8 mouse cellular contexts compared by ENCODE assay signal in genomic region chr11:75537491-75538183, GRCm38 (mm10). TPM values are rescaled to one million over a fixed set of nuclear protein-coding genes. Genes with fewer than 3 reads are reported as not detected.
DNase-seq lines count a peak whose midpoint lies in the region; ATAC-seq and TF ChIP-seq lines count a peak whose summit lies in the region.

No protein-coding gene starts in this region.

- H3K4me1 ChIP-seq in forebrain, embryonic 10.5 days: peaks cover 57% of the 10 kb centered on the region
- no peaks in the 10 kb centered on the region; the same call in 1 of the 2 replicates for H3K4me1 ChIP-seq in forebrain, embryonic 11.5 days (replicated peaks; ENCODE audit: control insufficient read depth, insufficient read depth, low read length)
- peaks cover 13 to 65% of the 10 kb centered on the region in 2 experiments for H3K4me1 ChIP-seq in MEL (ENCODE audit: control insufficient read depth in 1 of 2, insufficient read depth in 2 of 2, low read length in 2 of 2)
- H3K4me1 ChIP-seq in forebrain, embryonic 16.5 days (replicated peaks; ENCODE audit: control insufficient read depth, insufficient read depth, low read length): peaks cover 42% of the 10 kb centered on the region
- H3K4me1 ChIP-seq in limb, embryonic 11.5 days (ENCODE audit: control insufficient read depth, insufficient read depth, low read length): peaks cover 7% of the 10 kb centered on the region
- peaks cover 9% of the 10 kb centered on the region for H3K4me1 ChIP-seq in stomach, embryonic 14.5 days (ENCODE audit: control insufficient read depth, insufficient read depth, low read length)

- peak overlapping the region; percentile 79 for H3K27ac ChIP-seq in forebrain, embryonic 10.5 days
- no peak overlapping the region for H3K27ac ChIP-seq in forebrain, embryonic 11.5 days (ENCODE audit: low read depth, low read length)
- H3K27ac ChIP-seq in MEL (ENCODE audit: control insufficient read depth, low read depth, low read length): no peak overlapping the region
- H3K27ac ChIP-seq in forebrain, embryonic 16.5 days (ENCODE audit: low read length): no peak overlapping the region
- H3K27ac ChIP-seq in limb, embryonic 11.5 days (replicated peaks; ENCODE audit: low read depth, low read length): no peak overlapping the region; the same call in 1 of the 2 replicates
- H3K27ac ChIP-seq in stomach, embryonic 14.5 days (ENCODE audit: low read length): peak overlapping the region; percentile 40; the same call in 1 of the 2 replicates

- 53% methylated on average over 11 of the region's 11 CpGs for WGBS in forebrain, embryonic 10.5 days
- WGBS in forebrain, embryonic 11.5 days: 49% methylated on average over 11 of the region's 11 CpGs
- WGBS in forebrain, embryonic 16.5 days: 51% methylated on average over 11 of the region's 11 CpGs
- 51% methylated on average over 11 of the region's 11 CpGs for WGBS in limb, embryonic 11.5 days
- 47% methylated on average over 11 of the region's 11 CpGs for WGBS in stomach, embryonic 14.5 days

- no peak for TF ChIP-seq RAD21 in MEL (IDR thresholded peaks at IDR 0.05; ENCODE audit: low read depth, low read length)

- peaks cover under 1% of the 10 kb centered on the region; the same call in 1 of the 2 replicates for H3K79me2 ChIP-seq in MEL (ENCODE audit: control insufficient read depth, insufficient read depth, low read length, poor library complexity)

- no peak for TF ChIP-seq POLR2A in MEL (IDR thresholded peaks at IDR 0.05; ENCODE audit: control insufficient read depth in 1 of 2, insufficient read depth in 1 of 2, low read depth in 1 of 2, low read length in 2 of 2, poor library complexity in 1 of 2)

- TF ChIP-seq EP300 in MEL (IDR thresholded peaks at IDR 0.05; ENCODE audit: low read depth in 1 of 2, low read length in 2 of 2): no peak

- no peak for ATAC-seq in forebrain, embryonic 11.5 days (replicated peaks; ENCODE audit: low FRiP score)
- ATAC-seq in forebrain, embryonic 16.5 days: no peak
- peak; percentile 60; the same call in 1 of the 2 replicates for ATAC-seq in limb, embryonic 11.5 days (ENCODE audit: insufficient number of reproducible peaks, low FRiP score, low TSS enrichment, low read depth)
- no peak for ATAC-seq in stomach, embryonic 14.5 days (ENCODE audit: insufficient number of reproducible peaks, insufficient read depth, low FRiP score, low read depth)

- H3K27me3 ChIP-seq in forebrain, embryonic 10.5 days (ENCODE audit: poor library complexity, severe bottlenecking): peaks cover 8% of the 10 kb centered on the region
- no peaks in the 10 kb centered on the region for H3K27me3 ChIP-seq in forebrain, embryonic 11.5 days (ENCODE audit: control insufficient read depth, insufficient read depth, low read length)
- no peaks in the 10 kb centered on the region for H3K27me3 ChIP-seq in MEL (ENCODE audit: control insufficient read depth in 1 of 2, insufficient read depth in 2 of 2, low read length in 2 of 2)
- H3K27me3 ChIP-seq in forebrain, embryonic 16.5 days (replicated peaks; ENCODE audit: control insufficient read depth, insufficient read depth, low read length): no peaks in the 10 kb centered on the region
- H3K27me3 ChIP-seq in limb, embryonic 11.5 days (ENCODE audit: control insufficient read depth, insufficient read depth, low read length): no peaks in the 10 kb centered on the region
- no peaks in the 10 kb centered on the region for H3K27me3 ChIP-seq in stomach, embryonic 14.5 days (ENCODE audit: control insufficient read depth, insufficient read depth, low read length)

- peak overlapping the region; percentile 10; the same call in 1 of the 2 replicates for H3K4me3 ChIP-seq in forebrain, embryonic 10.5 days
- H3K4me3 ChIP-seq in forebrain, embryonic 11.5 days (ENCODE audit: low read depth, low read length): no peak overlapping the region
- H3K4me3 ChIP-seq in MEL (ENCODE audit: control insufficient read depth in 1 of 2, insufficient read depth in 1 of 2, low read depth in 2 of 2, low read length in 2 of 2): no peak overlapping the region
- H3K4me3 ChIP-seq in forebrain, embryonic 16.5 days (replicated peaks; ENCODE audit: low read length): no peak overlapping the region
- no peak overlapping the region for H3K4me3 ChIP-seq in limb, embryonic 11.5 days (ENCODE audit: low read depth, low read length)
- H3K4me3 ChIP-seq in stomach, embryonic 14.5 days (ENCODE audit: low read depth, low read length): no peak overlapping the region

- no peak for TF ChIP-seq CTCF in MEL (IDR thresholded peaks at IDR 0.05 in 2 of 3, conservative IDR thresholded peaks at IDR 0.05 in 1 of 3; ENCODE audit: control insufficient read depth in 1 of 3, insufficient read depth in 1 of 3, low read depth in 2 of 3, low read length in 3 of 3, poor library complexity in 1 of 3, severe bottlenecking in 1 of 3)

- H3K9me3 ChIP-seq in forebrain, embryonic 10.5 days: no peaks in the 10 kb centered on the region
- no peaks in the 10 kb centered on the region for H3K9me3 ChIP-seq in forebrain, embryonic 11.5 days (ENCODE audit: control insufficient read depth, low read length)
- H3K9me3 ChIP-seq in MEL (replicated peaks; ENCODE audit: insufficient read depth, low read length): no peaks in the 10 kb centered on the region
- H3K9me3 ChIP-seq in forebrain, embryonic 16.5 days (ENCODE audit: control insufficient read depth, low read length): no peaks in the 10 kb centered on the region
- no peaks in the 10 kb centered on the region for H3K9me3 ChIP-seq in limb, embryonic 11.5 days (ENCODE audit: control insufficient read depth, low read length)
- H3K9me3 ChIP-seq in stomach, embryonic 14.5 days (ENCODE audit: control insufficient read depth, low read depth, low read length): no peaks in the 10 kb centered on the region

- no peaks in the 10 kb centered on the region for H3K36me3 ChIP-seq in forebrain, embryonic 10.5 days (replicated peaks)
- H3K36me3 ChIP-seq in forebrain, embryonic 11.5 days (ENCODE audit: control insufficient read depth, insufficient read depth, low read length): no peaks in the 10 kb centered on the region
- peaks cover 0 to 50% of the 10 kb centered on the region in 2 experiments; a peak in 2 of 4 replicates for H3K36me3 ChIP-seq in MEL (ENCODE audit: control insufficient read depth in 1 of 2, insufficient read depth in 2 of 2, low read length in 2 of 2)
- no peaks in the 10 kb centered on the region for H3K36me3 ChIP-seq in forebrain, embryonic 16.5 days (ENCODE audit: control insufficient read depth, insufficient read depth)
- H3K36me3 ChIP-seq in limb, embryonic 11.5 days (ENCODE audit: control insufficient read depth, insufficient read depth, low read length): no peaks in the 10 kb centered on the region
- H3K36me3 ChIP-seq in stomach, embryonic 14.5 days (ENCODE audit: control insufficient read depth, insufficient read depth, low read length): no peaks in the 10 kb centered on the region

- H3K9ac ChIP-seq in forebrain, embryonic 11.5 days (ENCODE audit: low read length): no peak overlapping the region
- no peak overlapping the region for H3K9ac ChIP-seq in MEL (ENCODE audit: control insufficient read depth, low read depth, low read length, poor library complexity, severe bottlenecking)
- 0 out of 2 replicates have a peak overlapping the region, but pooled peaks have one; percentile 3 for H3K9ac ChIP-seq in forebrain, embryonic 16.5 days (replicated peaks; ENCODE audit: low read depth, low read length)
- no peak overlapping the region for H3K9ac ChIP-seq in limb, embryonic 11.5 days (ENCODE audit: low read length)
- no peak overlapping the region for H3K9ac ChIP-seq in stomach, embryonic 14.5 days (replicated peaks; ENCODE audit: low read depth, low read length)

- no peak for DNase-seq in forebrain, embryonic 10.5 days (ENCODE audit: extremely low spot score, low spot score)
- DNase-seq in forebrain, embryonic 11.5 days (ENCODE audit: low spot score): no peak
- no peak for DNase-seq in MEL (ENCODE audit: low read depth, low spot score)
- DNase-seq in limb, embryonic 11.5 days (ENCODE audit: low spot score): peak; percentile 43
- no peak for DNase-seq in testis, postnatal 10 days (ENCODE audit: low spot score)
- DNase-seq in ovary, postnatal 10 days (ENCODE audit: low spot score): no peak

- H3K4me2 ChIP-seq in forebrain, embryonic 11.5 days (ENCODE audit: low read depth, low read length, severe bottlenecking): no peak overlapping the region
- H3K4me2 ChIP-seq in forebrain, embryonic 16.5 days (ENCODE audit: low read length): no peak overlapping the region
- H3K4me2 ChIP-seq in limb, embryonic 11.5 days (ENCODE audit: low read depth, severe bottlenecking): no peak overlapping the region
- H3K4me2 ChIP-seq in stomach, embryonic 14.5 days (replicated peaks; ENCODE audit: low read depth, low read length): no peak overlapping the region

RNA-seq across cellular contexts. Expression of gene Slc43a2, which starts 6.1 kb away (rescaled TPM):
- polyA plus RNA-seq in forebrain, embryonic 10.5 days (2016; fragmentation: Nextera tagmentation; extraction: Ambion mirVana): 5.5 and 6.1 TPM in 2 replicates
- 5.5 and 7.5 TPM in 2 replicates for polyA plus RNA-seq in forebrain, embryonic 11.5 days (2014; fragmentation: Nextera tagmentation; extraction: Ambion mirVana)
- total RNA-seq in MEL (2012; rRNA removed): 4.9 and 5.9 TPM in 2 replicates
- 1 to 10 TPM in 1 of 2 experiments, not detected in 1; 8.4 TPM for polyA plus RNA-seq in MEL (2012; ENCODE audit: insufficient read depth in 1 of 2, insufficient read length in 2 of 2, low read depth in 1 of 2, low replicate concordance in 2 of 2, missing spikeins in 1 of 2)
- polyA plus RNA-seq in forebrain, embryonic 16.5 days (2015; fragmentation: Nextera tagmentation; extraction: Ambion mirVana): 12.5 and 16.4 TPM in 2 replicates
- 4.0 and 4.2 TPM in 2 replicates for polyA plus RNA-seq in limb, embryonic 11.5 days (2014; fragmentation: Nextera tagmentation; extraction: Ambion mirVana)
- polyA plus RNA-seq in stomach, embryonic 14.5 days (2014; fragmentation: Nextera tagmentation; extraction: Ambion mirVana): 4.0 and 5.1 TPM in 2 replicates

RNA-seq across cellular contexts. Expression of gene Scarf1, which starts 24.3 kb away (rescaled TPM):
- polyA plus RNA-seq in forebrain, embryonic 10.5 days (2016; fragmentation: Nextera tagmentation; extraction: Ambion mirVana): 5.1 and 5.4 TPM in 2 replicates
- polyA plus RNA-seq in forebrain, embryonic 11.5 days (2014; fragmentation: Nextera tagmentation; extraction: Ambion mirVana): 4.2 TPM in 2 replicates
- total RNA-seq in MEL (2012; rRNA removed): 0.10 and 0.15 TPM in 2 replicates
- polyA plus RNA-seq in MEL (2012; ENCODE audit: insufficient read depth in 1 of 2, insufficient read length in 2 of 2, low read depth in 1 of 2, low replicate concordance in 2 of 2, missing spikeins in 1 of 2): under 1 TPM in 1 of 2 experiments, not detected in 1; 0.28 TPM
- polyA plus RNA-seq in forebrain, embryonic 16.5 days (2015; fragmentation: Nextera tagmentation; extraction: Ambion mirVana): 3.6 and 4.2 TPM in 2 replicates
- polyA plus RNA-seq in limb, embryonic 11.5 days (2014; fragmentation: Nextera tagmentation; extraction: Ambion mirVana): 4.5 and 4.7 TPM in 2 replicates
- 4.8 and 5.4 TPM in 2 replicates for polyA plus RNA-seq in stomach, embryonic 14.5 days (2014; fragmentation: Nextera tagmentation; extraction: Ambion mirVana)

RNA-seq across cellular contexts. Expression of gene Rilp, which starts 27.7 kb away (rescaled TPM):
- polyA plus RNA-seq in forebrain, embryonic 10.5 days (2016; fragmentation: Nextera tagmentation; extraction: Ambion mirVana): 0.15 and 0.26 TPM in 2 replicates
- polyA plus RNA-seq in forebrain, embryonic 11.5 days (2014; fragmentation: Nextera tagmentation; extraction: Ambion mirVana): 0.28 and 0.69 TPM in 2 replicates
- 0.16 and 0.19 TPM in 2 replicates for total RNA-seq in MEL (2012; rRNA removed)
- under 1 TPM in 1 of 2 experiments, not detected in 1; 0.65 TPM for polyA plus RNA-seq in MEL (2012; ENCODE audit: insufficient read depth in 1 of 2, insufficient read length in 2 of 2, low read depth in 1 of 2, low replicate concordance in 2 of 2, missing spikeins in 1 of 2)
- 1.2 and 1.3 TPM in 2 replicates for polyA plus RNA-seq in forebrain, embryonic 16.5 days (2015; fragmentation: Nextera tagmentation; extraction: Ambion mirVana)
- 0.50 and 0.59 TPM in 2 replicates for polyA plus RNA-seq in limb, embryonic 11.5 days (2014; fragmentation: Nextera tagmentation; extraction: Ambion mirVana)
- polyA plus RNA-seq in stomach, embryonic 14.5 days (2014; fragmentation: Nextera tagmentation; extraction: Ambion mirVana): 0.32 and 0.60 TPM in 2 replicates

RNA-seq across cellular contexts. Expression of gene Pitpna, which starts 50.3 kb away (rescaled TPM):
- polyA plus RNA-seq in forebrain, embryonic 10.5 days (2016; fragmentation: Nextera tagmentation; extraction: Ambion mirVana): 59.2 and 61.9 TPM in 2 replicates
- 79.5 and 88.5 TPM in 2 replicates for polyA plus RNA-seq in forebrain, embryonic 11.5 days (2014; fragmentation: Nextera tagmentation; extraction: Ambion mirVana)
- 67.8 and 73.1 TPM in 2 replicates for total RNA-seq in MEL (2012; rRNA removed)
- 100 to 1,000 TPM; 194 to 709 TPM for polyA plus RNA-seq in MEL (2012; ENCODE audit: insufficient read depth in 1 of 2, insufficient read length in 2 of 2, low read depth in 1 of 2, low replicate concordance in 2 of 2, missing spikeins in 1 of 2)
- polyA plus RNA-seq in forebrain, embryonic 16.5 days (2015; fragmentation: Nextera tagmentation; extraction: Ambion mirVana): 86.1 and 90.2 TPM in 2 replicates
- polyA plus RNA-seq in limb, embryonic 11.5 days (2014; fragmentation: Nextera tagmentation; extraction: Ambion mirVana): 67.3 and 70.7 TPM in 2 replicates
- polyA plus RNA-seq in stomach, embryonic 14.5 days (2014; fragmentation: Nextera tagmentation; extraction: Ambion mirVana): 74.4 and 91.8 TPM in 2 replicates

RNA-seq across cellular contexts. Expression of gene Prpf8, which starts 51.0 kb away (rescaled TPM):
- 77.5 and 78.7 TPM in 2 replicates for polyA plus RNA-seq in forebrain, embryonic 10.5 days (2016; fragmentation: Nextera tagmentation; extraction: Ambion mirVana)
- polyA plus RNA-seq in forebrain, embryonic 11.5 days (2014; fragmentation: Nextera tagmentation; extraction: Ambion mirVana): 133 TPM in 2 replicates
- 214 and 234 TPM in 2 replicates for total RNA-seq in MEL (2012; rRNA removed)
- 100 to 1,000 TPM; 276 to 644 TPM for polyA plus RNA-seq in MEL (2012; ENCODE audit: insufficient read depth in 1 of 2, insufficient read length in 2 of 2, low read depth in 1 of 2, low replicate concordance in 2 of 2, missing spikeins in 1 of 2)
- polyA plus RNA-seq in forebrain, embryonic 16.5 days (2015; fragmentation: Nextera tagmentation; extraction: Ambion mirVana): 54.8 and 58.5 TPM in 2 replicates
- polyA plus RNA-seq in limb, embryonic 11.5 days (2014; fragmentation: Nextera tagmentation; extraction: Ambion mirVana): 111 and 123 TPM in 2 replicates
- 79.7 and 79.8 TPM in 2 replicates for polyA plus RNA-seq in stomach, embryonic 14.5 days (2014; fragmentation: Nextera tagmentation; extraction: Ambion mirVana)

Comparison
In these comparisons a context has a peak if more than half of its experiments do, and no peak if none do; other contexts are left out.
1. H3K27ac ChIP-seq: peak in forebrain, embryonic 10.5 days (single experiment) and stomach, embryonic 14.5 days (single experiment); none in forebrain, embryonic 11.5 days (single experiment), MEL (single experiment), forebrain, embryonic 16.5 days (single experiment) and limb, embryonic 11.5 days (single experiment).